Mouse (Mus musculus) sigmoid colon, adult 10 weeks (tissue): ENCODE results near the gene Serf1. TPM values are rescaled to one million over a fixed set of nuclear protein-coding genes. Genes with fewer than 3 reads are reported as not detected.

Source experiments
- polyA plus RNA-seq: library from polyadenylated mRNA; stranded (reverse); fragments of 350-450 nt; fragmentation: Illumina TruSeq; extraction: RNeasy Lipid Tissue Mini Kit (QIAGEN cat#74804); gene quantifications from one replicate; pipeline ENCODE4 v1.2.3, GENCODE M21; 2014; ENCODE audit warnings: low read depth, low replicate concordance

The Serf1 gene
- 135 TPM for polyA plus RNA-seq

GRCm38 (mm10) chr13:100107652-100108472, at the start of gene Serf1:
Serf1 (plus strand) TSS chr13:100108012.

GRCm38 (mm10) chr13:100103748-100104254, 4.0 kb upstream of the Serf1 start, which contains the start of gene Bdp1:
Bdp1 (minus strand) TSS chr13:100104070.

GRCm38 (mm10) chr13:100124423-100125257, 16.8 kb downstream of the Serf1 start, which contains the start of gene Smn1:
Smn1 (plus strand) TSS chr13:100124852.

Other genes starting within 250 kb of the Serf1 start
- not detected for gene Cartpt, start 206.9 kb upstream of the Serf1 start, polyA plus RNA-seq
- gene Mccc2, start 92.4 kb upstream of the Serf1 start, polyA plus RNA-seq, result 41.1 TPM
- gene Bdp1, start 3.9 kb upstream of the Serf1 start, polyA plus RNA-seq, result 54.3 TPM
- gene Smn1, start 16.8 kb downstream of the Serf1 start, polyA plus RNA-seq, result 46.6 TPM
- 93.6 TPM for gene Naip2, start 94.1 kb downstream of the Serf1 start, polyA plus RNA-seq
- gene Naip5, start 138.3 kb downstream of the Serf1 start, polyA plus RNA-seq, result 74.6 TPM
- gene Naip6, start 209.7 kb downstream of the Serf1 start, polyA plus RNA-seq, result 129 TPM